Mouse (Mus musculus) neural tube, embryonic 12.5 days (tissue): ENCODE results near the gene Ccdc162. TPM values are rescaled to one million over a fixed set of nuclear protein-coding genes. Genes with fewer than 3 reads are reported as not detected.
A peak's percentile ranks its signal among the peaks of the same experiment; 100 is the strongest.

Source experiments
- ATAC-seq: fragments of 200-750 bp; cut with Nextera tagmentation; 2 replicates; pipeline ENCODE4 v1.8.0; 2017; ENCODE audit warnings: low read depth, mild to moderate bottlenecking, moderate TSS enrichment, moderate library complexity; ENCODE audit not compliant: low FRiP score
- H3K27ac ChIP-seq: fragments of 300-500 bp; sonication (generic); 2 replicates; pipeline ENCODE4 v1.5.1; 2016
- H3K27me3 ChIP-seq: fragments of 300-500 bp; sonication (generic); replicated peaks from 2 replicates; pipeline ENCODE4 v1.6.1; 2016; ENCODE audit warnings: mild to moderate bottlenecking
- H3K36me3 ChIP-seq: fragments of 300-500 bp; sonication (generic); 2 replicates; pipeline ENCODE4 v1.6.1; 2016; ENCODE audit warnings: mild to moderate bottlenecking
- H3K4me1 ChIP-seq: fragments of 300-500 bp; sonication (generic); 2 replicates; pipeline ENCODE4 v1.6.1; 2016
- H3K4me2 ChIP-seq: fragments of 300-500 bp; sonication (generic); replicated peaks from 2 replicates; pipeline ENCODE4 v1.6.1; 2016; ENCODE audit warnings: mild to moderate bottlenecking
- H3K4me3 ChIP-seq: fragments of 300-500 bp; sonication (generic); 2 replicates; pipeline ENCODE4 v1.5.1; 2016
- H3K9ac ChIP-seq: fragments of 300-500 bp; sonication (generic); 2 replicates; pipeline ENCODE4 v1.6.1; 2016; ENCODE audit warnings: mild to moderate bottlenecking
- H3K9me3 ChIP-seq: fragments of 300-500 bp; sonication (generic); 2 replicates; pipeline ENCODE4 v1.6.1; 2016; ENCODE audit warnings: mild to moderate bottlenecking
- WGBS: fragments of 180-500 bp; shearing (Covaris S2); methylation state at CpG from one replicate; pipeline ENCODE4 v1.1.7; 2016; 5-methylcytosine and 5-hydroxymethylcytosine counted together
- polyA plus RNA-seq: library from polyadenylated mRNA; unstranded; fragments of >200 nt; fragmentation: Nextera tagmentation; extraction: Ambion mirVana; gene quantifications from 2 replicates; pipeline ENCODE4 v1.2.1, GENCODE M21; 2016

The Ccdc162 gene
- polyA plus RNA-seq, 1 experiment from 2014 or later: 0.51 TPM

- Histone ChIP-seq H3K4me2 (peak overlapping the region; percentile 78), H3K27ac (no peak overlapping the region), H3K9me3 (no peaks in the 10 kb centered on the region), H3K4me1 (no peaks in the 10 kb centered on the region; the same call in 1 of the 2 replicates), H3K36me3 (no peaks in the 10 kb centered on the region), H3K4me3 (peak overlapping the region; percentile 39), H3K27me3 (peaks cover 5% of the 10 kb centered on the region; the same call in 1 of the 2 replicates), H3K9ac (peak overlapping the region; percentile 54)
- ATAC-seq: 0 out of 2 replicates have a peak, but pooled peaks have one; percentile 33
- WGBS: 22% methylated on average over 24 of the region's 24 CpGs
Measured at GRCm38 (mm10) chr10:41689941-41690887, 26.2 kb downstream of the Ccdc162 start.

- Histone ChIP-seq H3K36me3 (no peaks in the 10 kb centered on the region), H3K4me2 (peak overlapping the region; percentile 47), H3K9ac (no peak overlapping the region), H3K27me3 (no peaks in the 10 kb centered on the region; the same call in 1 of the 2 replicates), H3K27ac (no peak overlapping the region), H3K9me3 (no peaks in the 10 kb centered on the region), H3K4me3 (no peak overlapping the region), H3K4me1 (no peaks in the 10 kb centered on the region; the same call in 1 of the 2 replicates)
- 3% methylated on average over 21 of the region's 21 CpGs for WGBS
- no peak for ATAC-seq
Measured at GRCm38 (mm10) chr10:41684548-41684996, 31.9 kb downstream of the Ccdc162 start.

GRCm38 (mm10) chr10:41682546-41683393 is 33.7 kb downstream of the Ccdc162 start:
- no peak overlapping the region for H3K4me2 ChIP-seq
- no peak overlapping the region for H3K27ac ChIP-seq
- no peaks in the 10 kb centered on the region for H3K9me3 ChIP-seq
- 46% methylated on average over 16 of the region's 16 CpGs for WGBS
- H3K9ac ChIP-seq: no peak overlapping the region
- H3K4me3 ChIP-seq: no peak overlapping the region
- no peaks in the 10 kb centered on the region for H3K36me3 ChIP-seq
- H3K4me1 ChIP-seq: peaks cover 4% of the 10 kb centered on the region; the same call in 1 of the 2 replicates
- H3K27me3 ChIP-seq: no peaks in the 10 kb centered on the region; the same call in 1 of the 2 replicates
- ATAC-seq: peak; percentile 35; the same call in 1 of the 2 replicates

- H3K4me3 ChIP-seq: no peak overlapping the region
- H3K4me2 ChIP-seq: peak overlapping the region; percentile 35
- H3K36me3 ChIP-seq: no peaks in the 10 kb centered on the region
- WGBS: 26% methylated on average over 18 of the region's 18 CpGs
- no peaks in the 10 kb centered on the region for H3K27me3 ChIP-seq
- no peak overlapping the region for H3K9ac ChIP-seq
- no peak overlapping the region for H3K27ac ChIP-seq
- 0 out of 2 replicates have a peak, but pooled peaks cover 4% of the 10 kb centered on the region for H3K4me1 ChIP-seq
- H3K9me3 ChIP-seq: no peaks in the 10 kb centered on the region
- ATAC-seq: peak; percentile 57
Measured at GRCm38 (mm10) chr10:41678746-41679360, 37.6 kb downstream of the Ccdc162 start.

- Histone ChIP-seq H3K9ac (no peak overlapping the region), H3K9me3 (no peaks in the 10 kb centered on the region), H3K4me1 (0 out of 2 replicates have a peak, but pooled peaks cover 4% of the 10 kb centered on the region), H3K4me2 (no peak overlapping the region), H3K36me3 (no peaks in the 10 kb centered on the region), H3K27me3 (no peaks in the 10 kb centered on the region), H3K27ac (no peak overlapping the region), H3K4me3 (no peak overlapping the region)
- 64% methylated on average over 8 of the region's 8 CpGs for WGBS
- no peak for ATAC-seq
Measured at GRCm38 (mm10) chr10:41677396-41677795, 39.0 kb downstream of the Ccdc162 start.

GRCm38 (mm10) chr10:41676661-41677061 is 39.8 kb downstream of the Ccdc162 start:
- WGBS: 88% methylated on average over 6 of the region's 6 CpGs

GRCm38 (mm10) chr10:41675842-41676571 is 40.4 kb downstream of the Ccdc162 start:
- Histone ChIP-seq H3K27me3 (no peaks in the 10 kb centered on the region), H3K9me3 (no peaks in the 10 kb centered on the region)
- WGBS: 86% methylated on average over 6 of the region's 6 CpGs

More at GRCm38 (mm10) chr10:41676661-41677061, 39.8 kb downstream of the Ccdc162 start:
- no peak for ATAC-seq
- Histone ChIP-seq H3K9me3 (no peaks in the 10 kb centered on the region), H3K9ac (no peak overlapping the region), H3K27me3 (no peaks in the 10 kb centered on the region), H3K4me2 (no peak overlapping the region), H3K27ac (no peak overlapping the region), H3K4me1 (0 out of 2 replicates have a peak, but pooled peaks cover 4% of the 10 kb centered on the region), H3K36me3 (no peaks in the 10 kb centered on the region), H3K4me3 (no peak overlapping the region)

GRCm38 (mm10) chr10:41675243-41675642 is 41.2 kb downstream of the Ccdc162 start:
- no peak overlapping the region for H3K9ac ChIP-seq
- H3K4me3 ChIP-seq: no peak overlapping the region

More at GRCm38 (mm10) chr10:41675842-41676571, 40.4 kb downstream of the Ccdc162 start:
- no peak for ATAC-seq
- H3K4me2 ChIP-seq: no peak overlapping the region
- no peak overlapping the region for H3K27ac ChIP-seq
- no peak overlapping the region for H3K4me3 ChIP-seq
- no peak overlapping the region for H3K9ac ChIP-seq
- 0 out of 2 replicates have a peak, but pooled peaks cover 4% of the 10 kb centered on the region for H3K4me1 ChIP-seq
- H3K36me3 ChIP-seq: no peaks in the 10 kb centered on the region

GRCm38 (mm10) chr10:41674362-41674761 is 42.1 kb downstream of the Ccdc162 start:
- Histone ChIP-seq H3K27ac (no peak overlapping the region), H3K27me3 (no peaks in the 10 kb centered on the region), H3K9ac (no peak overlapping the region), H3K4me3 (no peak overlapping the region), H3K4me2 (no peak overlapping the region), H3K4me1 (0 out of 2 replicates have a peak, but pooled peaks cover 4% of the 10 kb centered on the region), H3K36me3 (no peaks in the 10 kb centered on the region), H3K9me3 (no peaks in the 10 kb centered on the region)
- no peak for ATAC-seq
- WGBS: 85% methylated on average over 3 of the region's 3 CpGs

More at GRCm38 (mm10) chr10:41675243-41675642, 41.2 kb downstream of the Ccdc162 start:
- Histone ChIP-seq H3K27me3 (no peaks in the 10 kb centered on the region), H3K4me2 (no peak overlapping the region), H3K4me1 (0 out of 2 replicates have a peak, but pooled peaks cover 4% of the 10 kb centered on the region), H3K9me3 (no peaks in the 10 kb centered on the region), H3K36me3 (no peaks in the 10 kb centered on the region), H3K27ac (no peak overlapping the region)
- 76% methylated on average over 6 of the region's 6 CpGs for WGBS
- ATAC-seq: no peak

GRCm38 (mm10) chr10:41670196-41670595 is 46.2 kb downstream of the Ccdc162 start:
- no peaks in the 10 kb centered on the region for H3K27me3 ChIP-seq
- H3K4me2 ChIP-seq: no peak overlapping the region
- H3K27ac ChIP-seq: no peak overlapping the region
- H3K9me3 ChIP-seq: no peaks in the 10 kb centered on the region
- 84% methylated on average over 5 of the region's 5 CpGs for WGBS
- H3K9ac ChIP-seq: no peak overlapping the region
- no peaks in the 10 kb centered on the region for H3K4me1 ChIP-seq
- ATAC-seq: no peak
- H3K4me3 ChIP-seq: no peak overlapping the region
- H3K36me3 ChIP-seq: no peaks in the 10 kb centered on the region

- H3K9me3 ChIP-seq: no peaks in the 10 kb centered on the region
- no peak overlapping the region for H3K4me3 ChIP-seq
- ATAC-seq: no peak
- H3K9ac ChIP-seq: no peak overlapping the region
- H3K4me1 ChIP-seq: no peaks in the 10 kb centered on the region
- H3K36me3 ChIP-seq: no peaks in the 10 kb centered on the region
- WGBS: 91% methylated on average over 1 of the region's 1 CpGs
- no peak overlapping the region for H3K27ac ChIP-seq
- H3K27me3 ChIP-seq: no peaks in the 10 kb centered on the region
- H3K4me2 ChIP-seq: no peak overlapping the region
Measured at GRCm38 (mm10) chr10:41665498-41665897, 50.9 kb downstream of the Ccdc162 start.
